Mouse (Mus musculus): Measurements from ENCODE around the gene Asmt.

GRCm38 (mm10) chrX:170672594-170673092 lies at the start of gene Asmt:
- TF ChIP-seq CTCF (IDR thresholded peaks at IDR 0.05; ENCODE audit: low read depth) (no peak), EP300 (IDR thresholded peaks at IDR 0.05; ENCODE audit: low read depth) (no peak)

Measured in heart, postnatal 0 days (tissue).